In genomic region chr2:172207003-172207402, GRCm38 (mm10) we compare ENCODE assay signal across 8 mouse cellular contexts. TPM values are rescaled to one million over a fixed set of nuclear protein-coding genes. Genes with fewer than 3 reads are reported as not detected.
DNase-seq lines count a peak whose midpoint lies in the region; ATAC-seq lines count a peak whose summit lies in the region.

No protein-coding gene starts in this region.

- DNase-seq in spleen, postnatal 10 days (ENCODE audit: low spot score in 2 of 2), result peak; percentile 25 to 64
- DNase-seq in spleen, adult 12 weeks (ENCODE audit: low spot score), result no peak
- peak; percentile 54 to 58 for DNase-seq in gastrocnemius, adult 8-10 months (ENCODE audit: low spot score in 2 of 2)
- DNase-seq in kidney, postnatal 14 days, result peak; percentile 80
- DNase-seq in thymus, postnatal 4 days, result peak; percentile 66

- peaks cover 3% of the 10 kb centered on the region; the same call in 1 of the 2 replicates for H3K4me1 ChIP-seq in limb, embryonic 15.5 days
- no peaks in the 10 kb centered on the region for H3K4me1 ChIP-seq in neural tube, embryonic 15.5 days

- ATAC-seq in common myeloid progenitor, adult 5-6 weeks (replicated peaks; ENCODE audit: low read depth, poor library complexity, severe bottlenecking), result peak; percentile 85
- ATAC-seq in limb, embryonic 15.5 days (ENCODE audit: insufficient number of reproducible peaks, low FRiP score, low TSS enrichment, low read depth), result peak; percentile 65; the same call in 1 of the 2 replicates
- peak; percentile 57; the same call in 1 of the 2 replicates for ATAC-seq in neural tube, embryonic 15.5 days (ENCODE audit: low FRiP score)

- no peak overlapping the region for H3K27ac ChIP-seq in limb, embryonic 15.5 days
- H3K27ac ChIP-seq in neural tube, embryonic 15.5 days (replicated peaks), result no peak overlapping the region

- H3K4me2 ChIP-seq in limb, embryonic 15.5 days, result no peak overlapping the region
- no peak overlapping the region for H3K4me2 ChIP-seq in neural tube, embryonic 15.5 days

- no peak overlapping the region for H3K9ac ChIP-seq in limb, embryonic 15.5 days
- H3K9ac ChIP-seq in neural tube, embryonic 15.5 days (replicated peaks), result no peak overlapping the region

- H3K4me3 ChIP-seq in limb, embryonic 15.5 days, result no peak overlapping the region
- no peak overlapping the region for H3K4me3 ChIP-seq in neural tube, embryonic 15.5 days (replicated peaks)

- no peaks in the 10 kb centered on the region for H3K27me3 ChIP-seq in limb, embryonic 15.5 days
- H3K27me3 ChIP-seq in neural tube, embryonic 15.5 days (replicated peaks), result no peaks in the 10 kb centered on the region

- H3K9me3 ChIP-seq in limb, embryonic 15.5 days, result no peaks in the 10 kb centered on the region
- H3K9me3 ChIP-seq in neural tube, embryonic 15.5 days (replicated peaks), result no peaks in the 10 kb centered on the region

- 6% methylated on average over 11 of the region's 11 CpGs for WGBS in limb, embryonic 15.5 days
- WGBS in neural tube, embryonic 15.5 days, result 13% methylated on average over 11 of the region's 11 CpGs

- no peaks in the 10 kb centered on the region for H3K36me3 ChIP-seq in limb, embryonic 15.5 days
- no peaks in the 10 kb centered on the region for H3K36me3 ChIP-seq in neural tube, embryonic 15.5 days

RNA-seq across cellular contexts. Expression of gene Mc3r, which starts 41.3 kb away (rescaled TPM):
- total RNA-seq in common myeloid progenitor, adult 5-6 weeks (2017), result not detected in 2 replicates
- not detected for total RNA-seq in gastrocnemius, adult 8-10 months (2022)
- not detected in 2 replicates for polyA plus RNA-seq in limb, embryonic 15.5 days (2015; fragmentation: Nextera tagmentation; extraction: Ambion mirVana)
- 0.26 and 0.28 TPM in 2 replicates for polyA plus RNA-seq in neural tube, embryonic 15.5 days (2015; fragmentation: Nextera tagmentation; extraction: Ambion mirVana)
